Mouse (Mus musculus): ENCODE data around the gene Mdm4. TPM values are rescaled to one million over a fixed set of nuclear protein-coding genes. Genes with fewer than 3 reads are reported as not detected.

Mdm4 gene
- total RNA-seq, 1 experiment, result 136 TPM

DNA sequence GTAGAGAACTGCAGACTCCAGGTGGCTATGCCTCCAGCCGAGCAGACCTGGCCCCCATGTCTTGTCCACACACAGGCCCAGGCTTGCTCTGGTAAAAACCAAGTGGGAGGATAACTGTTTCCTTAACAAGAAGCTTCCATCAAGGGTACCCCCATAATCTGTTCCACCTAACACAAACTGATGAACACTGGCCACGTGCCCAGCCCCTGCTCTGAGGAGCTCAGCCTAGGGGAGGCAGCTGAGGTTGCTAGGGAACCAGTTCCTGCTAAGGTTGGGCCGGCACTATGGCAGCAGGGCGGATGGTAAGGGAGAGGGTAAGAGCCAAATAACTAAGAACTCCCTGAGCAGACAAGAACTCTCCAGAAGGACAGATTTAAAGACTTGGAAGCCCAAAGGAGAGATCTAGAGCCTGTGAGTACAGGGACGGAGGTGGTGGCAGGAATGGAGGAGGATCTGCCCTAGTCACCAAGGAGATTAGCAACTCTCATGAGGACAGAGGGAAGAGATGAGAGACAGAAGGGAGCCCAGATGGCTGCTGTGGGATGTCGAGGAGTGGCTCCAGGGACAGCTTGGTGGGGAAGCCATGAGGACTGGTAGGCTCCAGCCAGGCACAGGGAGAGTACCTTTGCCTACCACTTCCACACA lies 114.4 kb downstream of the Mdm4 start:
- in situ Hi-C loops (cut with MboI; ENCODE audit: low sequenced_read_pairs in 2 of 2, unreplicated experiment in 2 of 2), result no loop called here
- no peak for DNase-seq (ENCODE audit: low read depth, low spot score)
- no peak for TF ChIP-seq CHD2 (IDR thresholded peaks at IDR 0.05; ENCODE audit: low read depth, low read length)
- TF ChIP-seq MAFK (IDR thresholded peaks at IDR 0.05; ENCODE audit: insufficient read depth, low read depth, low read length), result no peak
- TF ChIP-seq ZNF384 (IDR thresholded peaks at IDR 0.05; ENCODE audit: low read depth, low read length), result no peak
- TF ChIP-seq ZC3H11A (IDR thresholded peaks at IDR 0.05; ENCODE audit: borderline replicate concordance, low read depth, low read length), result no peak
- no peak for TF ChIP-seq HCFC1 (IDR thresholded peaks at IDR 0.05; ENCODE audit: borderline replicate concordance, insufficient read depth, low read length)
- Histone ChIP-seq H3K36me3 (ENCODE audit: control insufficient read depth, insufficient read depth, low read length, poor library complexity, severe bottlenecking) (no peaks in the 10 kb centered on the region; the same call in 1 of the 2 replicates), H3K9ac (ENCODE audit: insufficient read depth, low read depth, low read length, poor library complexity, severe bottlenecking) (no peak overlapping the region), H3K27ac (ENCODE audit: insufficient read depth, low read depth, low read length, poor library complexity, severe bottlenecking) (no peak overlapping the region), H3K4me1 (ENCODE audit: control insufficient read depth in 2 of 2, insufficient read depth in 2 of 2, low read length in 2 of 2, poor library complexity in 1 of 2) (peaks cover 6 to 23% of the 10 kb centered on the region in 2 experiments; a peak in 2 of 4 replicates), H3K9me3 (ENCODE audit: control insufficient read depth, insufficient read depth, low read depth, low read length) (no peaks in the 10 kb centered on the region), H3K4me3 (ENCODE audit: insufficient read depth in 1 of 2, low read depth in 1 of 2, low read length in 2 of 2, poor library complexity in 1 of 2, severe bottlenecking in 1 of 2) (no peak overlapping the region)

GRCm38 (mm10) chr1:132910414-132911041 lies 119.8 kb downstream of the Mdm4 start:
- DNase-seq (ENCODE audit: low read depth, low spot score), result no peak
- H3K9me3 ChIP-seq (ENCODE audit: control insufficient read depth, insufficient read depth, low read depth, low read length), result no peaks in the 10 kb centered on the region
- H3K9ac ChIP-seq (ENCODE audit: insufficient read depth, low read depth, low read length, poor library complexity, severe bottlenecking), result no peak overlapping the region
- in situ Hi-C loops (cut with MboI; ENCODE audit: low sequenced_read_pairs in 2 of 2, unreplicated experiment in 2 of 2), result no loop called here
- H3K4me3 ChIP-seq (ENCODE audit: insufficient read depth in 1 of 2, low read depth in 1 of 2, low read length in 2 of 2, poor library complexity in 1 of 2, severe bottlenecking in 1 of 2), result no peak overlapping the region
- no peaks in the 10 kb centered on the region; the same call in 1 of the 2 replicates for H3K36me3 ChIP-seq (ENCODE audit: control insufficient read depth, insufficient read depth, low read length, poor library complexity, severe bottlenecking)
- H3K27ac ChIP-seq (ENCODE audit: insufficient read depth, low read depth, low read length, poor library complexity, severe bottlenecking), result no peak overlapping the region
- TF ChIP-seq ZNF384 (IDR thresholded peaks at IDR 0.05; ENCODE audit: low read depth, low read length) (no peak), CHD2 (IDR thresholded peaks at IDR 0.05; ENCODE audit: low read depth, low read length) (no peak), HCFC1 (IDR thresholded peaks at IDR 0.05; ENCODE audit: borderline replicate concordance, insufficient read depth, low read length) (no peak), ZC3H11A (IDR thresholded peaks at IDR 0.05; ENCODE audit: borderline replicate concordance, low read depth, low read length) (no peak), MAFK (IDR thresholded peaks at IDR 0.05; ENCODE audit: insufficient read depth, low read depth, low read length) (no peak)
- peaks cover 0 to 5% of the 10 kb centered on the region in 2 experiments; a peak in 1 of 4 replicates for H3K4me1 ChIP-seq (ENCODE audit: control insufficient read depth in 2 of 2, insufficient read depth in 2 of 2, low read length in 2 of 2, poor library complexity in 1 of 2)

DNA sequence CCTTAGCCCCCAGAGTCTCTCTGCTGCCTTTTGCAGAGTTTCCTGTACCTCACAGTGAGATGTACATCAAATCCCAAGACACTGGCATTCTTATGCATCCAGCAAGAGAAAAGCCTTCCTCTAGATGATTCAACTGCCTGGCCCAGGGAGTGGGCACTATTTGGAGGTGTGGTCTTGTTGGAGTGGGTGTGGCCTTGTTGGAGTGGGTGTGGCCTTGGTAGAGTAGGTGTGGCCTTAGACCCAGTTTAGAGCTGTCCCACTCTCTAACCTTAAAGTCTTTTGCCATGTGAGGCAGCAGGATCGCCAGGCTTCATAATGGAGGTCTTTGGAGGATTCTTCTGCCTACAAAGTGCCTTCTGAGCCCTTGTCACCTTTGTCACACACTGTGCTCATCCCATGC lies 120.4 kb downstream of the Mdm4 start:
- in situ Hi-C loops (cut with MboI; ENCODE audit: low sequenced_read_pairs in 2 of 2, unreplicated experiment in 2 of 2), result no loop called here
- Histone ChIP-seq H3K4me1 (ENCODE audit: control insufficient read depth in 2 of 2, insufficient read depth in 2 of 2, low read length in 2 of 2, poor library complexity in 1 of 2) (peaks cover 0 to 5% of the 10 kb centered on the region in 2 experiments; a peak in 1 of 4 replicates), H3K27ac (ENCODE audit: insufficient read depth, low read depth, low read length, poor library complexity, severe bottlenecking) (no peak overlapping the region), H3K9ac (ENCODE audit: insufficient read depth, low read depth, low read length, poor library complexity, severe bottlenecking) (no peak overlapping the region), H3K36me3 (ENCODE audit: control insufficient read depth, insufficient read depth, low read length, poor library complexity, severe bottlenecking) (no peaks in the 10 kb centered on the region; the same call in 1 of the 2 replicates), H3K9me3 (ENCODE audit: control insufficient read depth, insufficient read depth, low read depth, low read length) (no peaks in the 10 kb centered on the region), H3K4me3 (ENCODE audit: insufficient read depth in 1 of 2, low read depth in 1 of 2, low read length in 2 of 2, poor library complexity in 1 of 2, severe bottlenecking in 1 of 2) (no peak overlapping the region)
- no peak for DNase-seq (ENCODE audit: low read depth, low spot score)
- TF ChIP-seq ZNF384 (IDR thresholded peaks at IDR 0.05; ENCODE audit: low read depth, low read length), result no peak
- TF ChIP-seq HCFC1 (IDR thresholded peaks at IDR 0.05; ENCODE audit: borderline replicate concordance, insufficient read depth, low read length), result no peak
- TF ChIP-seq ZC3H11A (IDR thresholded peaks at IDR 0.05; ENCODE audit: borderline replicate concordance, low read depth, low read length), result no peak
- TF ChIP-seq MAFK (IDR thresholded peaks at IDR 0.05; ENCODE audit: insufficient read depth, low read depth, low read length), result no peak
- no peak for TF ChIP-seq CHD2 (IDR thresholded peaks at IDR 0.05; ENCODE audit: low read depth, low read length)

Other genes with a start within 250 kb of the Mdm4 start
- 3.0 and 3.4 TPM in 2 replicates for gene Lrrn2, start 150.3 kb downstream of the Mdm4 start, total RNA-seq (2012; rRNA removed)
- gene Pik3c2b, start 15.1 kb upstream of the Mdm4 start, total RNA-seq (2012; rRNA removed), result 3.1 and 4.7 TPM in 2 replicates
- 97.0 and 121 TPM in 2 replicates for gene Ppp1r15b, start 100.6 kb upstream of the Mdm4 start, total RNA-seq (2012; rRNA removed)
- 3.5 and 5.3 TPM in 2 replicates for gene Plekha6, start 133.6 kb upstream of the Mdm4 start, total RNA-seq (2012; rRNA removed)

All from ES-E14 (cell line).